Mouse (Mus musculus) lung, postnatal 0 days (tissue): ENCODE data around the gene Abcf2.

ENCODE experiments used
- CTCF ChIP-seq: IDR thresholded peaks from 2 replicates; pipeline ENCODE4 v1.5.1; 2016; ENCODE audit warnings: antibody characterized with exemption, mild to moderate bottlenecking
- EP300 ChIP-seq: IDR thresholded peaks from 2 replicates; pipeline ENCODE4 v1.6.1; 2016; ENCODE audit warnings: antibody characterized with exemption, mild to moderate bottlenecking, control low read depth

- TF ChIP-seq CTCF (no peak), EP300 (no peak)
Measured at GRCm38 (mm10) chr5:24596519-24597171, 19.4 kb upstream of the Abcf2 start.
